Mouse (Mus musculus) stomach, embryonic 16.5 days (tissue): ENCODE results near the gene Foxd3. TPM values are rescaled to one million over a fixed set of nuclear protein-coding genes. Genes with fewer than 3 reads are reported as not detected.

ENCODE experiments used
- ATAC-seq: fragments of 200-750 bp; cut with Nextera tagmentation; 2 replicates; pipeline ENCODE4 v1.8.0; 2017; ENCODE audit warnings: moderate number of reproducible peaks, moderate TSS enrichment; ENCODE audit not compliant: insufficient read depth, low FRiP score
- H3K27ac ChIP-seq: fragments of 300-500 bp; sonication (generic); 2 replicates; pipeline ENCODE4 v1.5.1; 2014; ENCODE audit warnings: low read length
- H3K27me3 ChIP-seq: fragments of 300-500 bp; sonication (generic); 2 replicates; pipeline ENCODE4 v1.6.1; 2014; ENCODE audit warnings: low read length, control low read depth, mixed read lengths; ENCODE audit not compliant: control insufficient read depth, insufficient read depth
- H3K36me3 ChIP-seq: fragments of 300-500 bp; sonication (generic); 2 replicates; pipeline ENCODE4 v1.6.1; 2014; ENCODE audit warnings: low read length; ENCODE audit not compliant: control insufficient read depth, insufficient read depth
- H3K4me1 ChIP-seq: fragments of 300-500 bp; sonication (generic); 2 replicates; pipeline ENCODE4 v1.6.1; 2014; ENCODE audit warnings: low read length, control low read depth, mixed read lengths; ENCODE audit not compliant: control insufficient read depth, insufficient read depth
- H3K4me2 ChIP-seq: fragments of 300-500 bp; sonication (generic); 2 replicates; pipeline ENCODE4 v1.6.1; 2014; ENCODE audit warnings: low read depth, low read length, mixed read lengths
- H3K4me3 ChIP-seq: fragments of 300-500 bp; sonication (generic); replicated peaks from 2 replicates; pipeline ENCODE4 v1.5.1; 2014; ENCODE audit warnings: mild to moderate bottlenecking, low read length
- H3K9ac ChIP-seq: fragments of 300-500 bp; sonication (generic); 2 replicates; pipeline ENCODE4 v1.6.1; 2014; ENCODE audit warnings: low read length
- H3K9me3 ChIP-seq: fragments of 300-500 bp; sonication (generic); replicated peaks from 2 replicates; pipeline ENCODE4 v1.6.1; 2016; ENCODE audit warnings: low read length, control low read depth; ENCODE audit not compliant: control insufficient read depth
- WGBS: fragments of 180-500 bp; shearing (Covaris S2); extraction: QIAGEN DNeasy Blood & Tissue Kit; methylation state at CpG from one replicate; pipeline ENCODE4 v1.1.7; 2014; 5-methylcytosine and 5-hydroxymethylcytosine counted together
- polyA plus RNA-seq: library from polyadenylated mRNA; unstranded; fragments of >200 nt; fragmentation: Nextera tagmentation; extraction: Ambion mirVana; gene quantifications from 2 replicates; pipeline ENCODE4 v1.2.1, GENCODE M21; 2015

Gene Foxd3
- polyA plus RNA-seq, 1 experiment from 2014 or later: 0.98 TPM

GRCm38 (mm10) chr4:99656605-99657429 is 718 bp downstream of the Foxd3 start:
- H3K9me3 ChIP-seq: no peaks in the 10 kb centered on the region
- H3K4me3 ChIP-seq: peak overlapping the region; percentile 38
- peaks cover 80% of the 10 kb centered on the region for H3K27me3 ChIP-seq
- 1% methylated on average over 90 of the region's 92 CpGs for WGBS
- H3K36me3 ChIP-seq: no peaks in the 10 kb centered on the region
- peaks cover 17% of the 10 kb centered on the region for H3K4me1 ChIP-seq
- no peak overlapping the region; the same call in 1 of the 2 replicates for H3K9ac ChIP-seq
- no peak for ATAC-seq
- H3K27ac ChIP-seq: no peak overlapping the region
- H3K4me2 ChIP-seq: peak overlapping the region; percentile 47

GRCm38 (mm10) chr4:99657430-99657820 is 1.3 kb downstream of the Foxd3 start:
- H3K36me3 ChIP-seq: no peaks in the 10 kb centered on the region
- H3K4me2 ChIP-seq: peak overlapping the region; percentile 47
- under 1% methylated on average over 62 of the region's 62 CpGs for WGBS
- ATAC-seq: no peak
- peaks cover 80% of the 10 kb centered on the region for H3K27me3 ChIP-seq
- H3K27ac ChIP-seq: no peak overlapping the region
- peak overlapping the region; percentile 38 for H3K4me3 ChIP-seq
- no peak overlapping the region; the same call in 1 of the 2 replicates for H3K9ac ChIP-seq
- H3K4me1 ChIP-seq: peaks cover 17% of the 10 kb centered on the region
- H3K9me3 ChIP-seq: no peaks in the 10 kb centered on the region

- WGBS: under 1% methylated on average over 41 of the region's 41 CpGs
- Histone ChIP-seq H3K9ac (no peak overlapping the region; the same call in 1 of the 2 replicates), H3K4me2 (peak overlapping the region; percentile 47), H3K36me3 (no peaks in the 10 kb centered on the region), H3K27me3 (peaks cover 77% of the 10 kb centered on the region), H3K9me3 (no peaks in the 10 kb centered on the region), H3K27ac (no peak overlapping the region), H3K4me3 (peak overlapping the region; percentile 38), H3K4me1 (peaks cover 17% of the 10 kb centered on the region)
- ATAC-seq: no peak
Observed at GRCm38 (mm10) chr4:99657831-99658470, 1.9 kb downstream of the Foxd3 start.

GRCm38 (mm10) chr4:99658881-99659280 is 2.8 kb downstream of the Foxd3 start:
- Histone ChIP-seq H3K36me3 (no peaks in the 10 kb centered on the region), H3K27me3 (peaks cover 78% of the 10 kb centered on the region), H3K4me3 (0 out of 2 replicates have a peak overlapping the region, but pooled peaks have one; percentile 14), H3K27ac (no peak overlapping the region), H3K9me3 (no peaks in the 10 kb centered on the region), H3K9ac (no peak overlapping the region), H3K4me1 (peaks cover 14% of the 10 kb centered on the region), H3K4me2 (no peak overlapping the region)
- ATAC-seq: no peak
- WGBS: 22% methylated on average over 6 of the region's 6 CpGs

GRCm38 (mm10) chr4:99659361-99660072 is 3.4 kb downstream of the Foxd3 start:
- no peak for ATAC-seq
- H3K4me2 ChIP-seq: no peak overlapping the region
- H3K4me3 ChIP-seq: peak overlapping the region; percentile 17
- H3K36me3 ChIP-seq: no peaks in the 10 kb centered on the region
- H3K9ac ChIP-seq: no peak overlapping the region
- H3K27ac ChIP-seq: no peak overlapping the region
- no peaks in the 10 kb centered on the region for H3K9me3 ChIP-seq
- WGBS: 2% methylated on average over 28 of the region's 28 CpGs
- peaks cover 14% of the 10 kb centered on the region for H3K4me1 ChIP-seq
- H3K27me3 ChIP-seq: peaks cover 76% of the 10 kb centered on the region

- H3K4me2 ChIP-seq: no peak overlapping the region
- peak overlapping the region; percentile 17; the same call in 1 of the 2 replicates for H3K4me3 ChIP-seq
Observed at GRCm38 (mm10) chr4:99660073-99660611, 4.0 kb downstream of the Foxd3 start.

GRCm38 (mm10) chr4:99660981-99661380 is 4.9 kb downstream of the Foxd3 start:
- Histone ChIP-seq H3K27ac (no peak overlapping the region), H3K9me3 (no peaks in the 10 kb centered on the region), H3K9ac (no peak overlapping the region), H3K27me3 (peaks cover 72% of the 10 kb centered on the region), H3K4me2 (no peak overlapping the region), H3K4me1 (peaks cover 11% of the 10 kb centered on the region), H3K4me3 (no peak overlapping the region), H3K36me3 (no peaks in the 10 kb centered on the region)
- WGBS: 2% methylated on average over 11 of the region's 11 CpGs
- no peak for ATAC-seq

More at GRCm38 (mm10) chr4:99660073-99660611, 4.0 kb downstream of the Foxd3 start:
- ATAC-seq: no peak
- no peaks in the 10 kb centered on the region for H3K9me3 ChIP-seq
- H3K27me3 ChIP-seq: peaks cover 76% of the 10 kb centered on the region
- peaks cover 14% of the 10 kb centered on the region for H3K4me1 ChIP-seq
- no peak overlapping the region for H3K27ac ChIP-seq
- WGBS: 1% methylated on average over 20 of the region's 20 CpGs
- no peaks in the 10 kb centered on the region for H3K36me3 ChIP-seq
- no peak overlapping the region for H3K9ac ChIP-seq

- Histone ChIP-seq H3K4me3 (no peak overlapping the region), H3K27me3 (peaks cover 62% of the 10 kb centered on the region), H3K4me2 (no peak overlapping the region), H3K36me3 (no peaks in the 10 kb centered on the region), H3K9me3 (no peaks in the 10 kb centered on the region), H3K4me1 (peaks cover 9% of the 10 kb centered on the region), H3K27ac (no peak overlapping the region), H3K9ac (no peak overlapping the region)
- ATAC-seq: no peak
- 12% methylated on average over 12 of the region's 12 CpGs for WGBS
Observed at GRCm38 (mm10) chr4:99661956-99662355, 5.9 kb downstream of the Foxd3 start.
